Mouse (Mus musculus) forebrain, postnatal 0 days (tissue): ENCODE results near the gene Gamt. TPM values are rescaled to one million over a fixed set of nuclear protein-coding genes. Genes with fewer than 3 reads are reported as not detected.

Experiments
- ATAC-seq: fragments of 200-750 bp; cut with Nextera tagmentation; 2 replicates; pipeline ENCODE4 v1.8.0; 2017; ENCODE audit warnings: mild to moderate bottlenecking, moderate library complexity
- DNase-seq: peaks from one replicate; pipeline ENCODE4 v3.0.0-alpha.2; 2015
- H3K27ac ChIP-seq: fragments of 300-500 bp; sonication (generic); 2 replicates; pipeline ENCODE4 v1.5.1; 2014; ENCODE audit warnings: low read depth, mild to moderate bottlenecking, antibody characterized with exemption, low read length, moderate library complexity, mixed read lengths
- H3K27me3 ChIP-seq: fragments of 300-500 bp; sonication (generic); 2 replicates; pipeline ENCODE4 v1.6.1; 2014; ENCODE audit warnings: mild to moderate bottlenecking, low read length, mixed read lengths; ENCODE audit not compliant: insufficient read depth
- H3K36me3 ChIP-seq: fragments of 300-500 bp; sonication (generic); 2 replicates; pipeline ENCODE4 v1.6.1; 2014; ENCODE audit warnings: mild to moderate bottlenecking, moderate library complexity; ENCODE audit not compliant: insufficient read depth
- H3K4me1 ChIP-seq: fragments of 300-500 bp; sonication (generic); 2 replicates; pipeline ENCODE4 v1.6.1; 2014; ENCODE audit warnings: antibody characterized with exemption; ENCODE audit not compliant: insufficient read depth
- H3K4me2 ChIP-seq: fragments of 300-500 bp; sonication (generic); 2 replicates; pipeline ENCODE4 v1.6.1; 2014; ENCODE audit warnings: low read depth, mild to moderate bottlenecking, moderate library complexity
- H3K4me3 ChIP-seq: fragments of 300-500 bp; sonication (generic); 2 replicates; pipeline ENCODE4 v1.5.1; 2014; ENCODE audit warnings: low read depth, low read length, mixed read lengths
- H3K9ac ChIP-seq: fragments of 300-500 bp; sonication (generic); 2 replicates; pipeline ENCODE4 v1.6.1; 2014; ENCODE audit warnings: mild to moderate bottlenecking
- H3K9me3 ChIP-seq: fragments of 300-500 bp; sonication (generic); 2 replicates; pipeline ENCODE4 v1.6.1; 2016; ENCODE audit warnings: low read length
- CTCF ChIP-seq: sonication (generic); IDR thresholded peaks from 2 replicates; pipeline ENCODE4 v1.5.1; 2016; ENCODE audit warnings: antibody characterized with exemption, control low read depth, low read depth
- WGBS: fragments of 180-500 bp; shearing (Covaris S2); extraction: QIAGEN DNeasy Blood & Tissue Kit; methylation state at CpG from one replicate; pipeline ENCODE4 v1.1.7; 2014; 5-methylcytosine and 5-hydroxymethylcytosine counted together
- polyA plus RNA-seq: library from polyadenylated mRNA; unstranded; fragments of >200 nt; fragmentation: Nextera tagmentation; extraction: Ambion mirVana; gene quantifications from 2 replicates; pipeline ENCODE4 v1.2.1, GENCODE M21; 2015
- total RNA-seq: library from RNA; depleted of rRNA; stranded (reverse); fragments of >200 nt; gene quantifications from 2 replicates; pipeline ENCODE4 v1.2.3, GENCODE M21; 2014

Gamt gene
- total and polyA plus RNA-seq, 2 experiments from 2014 or later = 18.2 to 21.8 TPM

GRCm38 (mm10) chr10:80300672-80301181 lies 39.9 kb upstream of the Gamt start:
- peak; percentile 14; the same call in 1 of the 2 replicates for TF ChIP-seq CTCF
- peak; percentile 92 for DNase-seq
- ATAC-seq = peak; percentile 83
- no peaks in the 10 kb centered on the region for H3K27me3 ChIP-seq
- WGBS = 10% methylated on average over 11 of the region's 11 CpGs
- peaks cover 44% of the 10 kb centered on the region for H3K4me1 ChIP-seq
- H3K4me3 ChIP-seq = peak overlapping the region; percentile 68
- peak overlapping the region; percentile 99 for H3K9ac ChIP-seq
- H3K27ac ChIP-seq = peak overlapping the region; percentile 99
- peak overlapping the region; percentile 89 for H3K4me2 ChIP-seq
- peaks cover 36% of the 10 kb centered on the region for H3K36me3 ChIP-seq
- no peaks in the 10 kb centered on the region for H3K9me3 ChIP-seq

GRCm38 (mm10) chr10:80299824-80300223 lies 39.0 kb upstream of the Gamt start:
- ATAC-seq (no peak), DNase-seq (peak; percentile 48)
- peak overlapping the region; percentile 99 for H3K9ac ChIP-seq
- H3K9me3 ChIP-seq = no peaks in the 10 kb centered on the region
- H3K4me3 ChIP-seq = peak overlapping the region; percentile 68
- peak overlapping the region; percentile 99 for H3K27ac ChIP-seq
- H3K27me3 ChIP-seq = no peaks in the 10 kb centered on the region
- H3K36me3 ChIP-seq = peaks cover 30% of the 10 kb centered on the region
- no peak; the same call in 1 of the 2 replicates for TF ChIP-seq CTCF
- WGBS = 31% methylated on average over 10 of the region's 10 CpGs
- H3K4me2 ChIP-seq = peak overlapping the region; percentile 89
- peaks cover 44% of the 10 kb centered on the region for H3K4me1 ChIP-seq

GRCm38 (mm10) chr10:80299301-80299700 lies 38.5 kb upstream of the Gamt start:
- peak overlapping the region; percentile 68 for H3K4me3 ChIP-seq
- no peak for TF ChIP-seq CTCF
- peak overlapping the region; percentile 89 for H3K4me2 ChIP-seq
- H3K27me3 ChIP-seq = no peaks in the 10 kb centered on the region
- peak overlapping the region; percentile 99 for H3K9ac ChIP-seq
- peak; percentile 11; the same call in 1 of the 2 replicates for ATAC-seq
- H3K9me3 ChIP-seq = no peaks in the 10 kb centered on the region
- peaks cover 30% of the 10 kb centered on the region for H3K36me3 ChIP-seq
- peaks cover 44% of the 10 kb centered on the region for H3K4me1 ChIP-seq
- H3K27ac ChIP-seq = peak overlapping the region; percentile 99
- DNase-seq = peak; percentile 73
- WGBS = 2% methylated on average over 15 of the region's 15 CpGs

- Histone ChIP-seq H3K4me3 (peak overlapping the region; percentile 68), H3K27me3 (no peaks in the 10 kb centered on the region), H3K9me3 (no peaks in the 10 kb centered on the region), H3K4me2 (peak overlapping the region; percentile 89), H3K4me1 (peaks cover 44% of the 10 kb centered on the region), H3K36me3 (peaks cover 30% of the 10 kb centered on the region), H3K9ac (peak overlapping the region; percentile 99), H3K27ac (peak overlapping the region; percentile 99)
- DNase-seq = peak; percentile 96
- WGBS = 2% methylated on average over 26 of the region's 26 CpGs
- peak; percentile 84 for ATAC-seq
- TF ChIP-seq CTCF = peak; percentile 63
Measured at GRCm38 (mm10) chr10:80298571-80299281, 37.9 kb upstream of the Gamt start.

GRCm38 (mm10) chr10:80297526-80298133 lies 36.8 kb upstream of the Gamt start:
- Histone ChIP-seq H3K4me3 (no peak overlapping the region), H3K9me3 (no peaks in the 10 kb centered on the region), H3K27ac (peak overlapping the region; percentile 99; the same call in 1 of the 2 replicates), H3K36me3 (peaks cover 22% of the 10 kb centered on the region), H3K4me1 (peaks cover 46% of the 10 kb centered on the region), H3K4me2 (peak overlapping the region; percentile 89), H3K9ac (peak overlapping the region; percentile 73), H3K27me3 (no peaks in the 10 kb centered on the region)
- TF ChIP-seq CTCF = no peak
- 79% methylated on average over 8 of the region's 8 CpGs for WGBS
- no peak for DNase-seq
- ATAC-seq = no peak

GRCm38 (mm10) chr10:80296824-80297223 lies 36.0 kb upstream of the Gamt start:
- peak overlapping the region; percentile 78 for H3K4me2 ChIP-seq
- peak overlapping the region; percentile 99 for H3K27ac ChIP-seq
- H3K4me1 ChIP-seq = peaks cover 40% of the 10 kb centered on the region
- peak overlapping the region; percentile 47 for H3K4me3 ChIP-seq
- WGBS = 77% methylated on average over 5 of the region's 5 CpGs
- DNase-seq (no peak), ATAC-seq (no peak)
- peak overlapping the region; percentile 73 for H3K9ac ChIP-seq
- TF ChIP-seq CTCF = no peak
- H3K9me3 ChIP-seq = no peaks in the 10 kb centered on the region
- peaks cover 15% of the 10 kb centered on the region for H3K36me3 ChIP-seq
- no peaks in the 10 kb centered on the region for H3K27me3 ChIP-seq
